Mouse (Mus musculus) olfactory bulb, adult 2 months (tissue): ENCODE results near the gene Nucks1.

ENCODE experiments used
- CTCF ChIP-seq: fragments of 200-500 bp; IDR thresholded peaks from 2 replicates; pipeline ENCODE4 v1.5.1; 2012; ENCODE audit warnings: low read depth, mild to moderate bottlenecking, low read length, moderate library complexity; ENCODE audit not compliant: insufficient read depth
- POLR2A ChIP-seq: fragments of 200-500 bp; IDR thresholded peaks from 2 replicates; pipeline ENCODE4 v1.6.1; 2012; ENCODE audit warnings: mild to moderate bottlenecking, low read depth, low read length, moderate library complexity; ENCODE audit not compliant: insufficient read depth

DNA sequence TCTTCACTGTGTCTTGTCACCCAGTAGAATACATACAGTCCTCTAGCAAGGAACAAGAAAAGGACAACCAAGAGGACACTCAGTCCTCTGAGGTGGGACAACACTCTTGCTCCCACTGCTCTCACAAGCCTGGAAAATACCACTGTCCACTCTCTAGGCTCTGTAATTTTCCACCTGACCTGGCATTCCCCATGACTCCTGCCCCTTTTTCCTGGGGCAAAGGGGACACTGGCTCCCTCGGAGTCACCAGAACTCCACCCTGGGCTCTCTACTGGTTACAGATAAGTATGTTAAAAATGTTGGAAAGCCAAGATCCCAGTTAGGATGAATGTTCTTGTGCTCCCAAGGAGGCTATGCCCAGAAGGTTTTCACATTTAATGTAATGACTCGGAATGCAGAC lies 50.7 kb downstream of the Nucks1 start:
- no peak for TF ChIP-seq CTCF
- no peak for TF ChIP-seq POLR2A
